Mouse (Mus musculus): ENCODE measurements at regions not wholly inside any gene's neighbourhood (a gene's known extent, or its start where the extent isn't known, plus 50 kb on each side); places are given as distances from the start of the nearest gene placed in this dataset.

GRCm38 (mm10) chr10:46321040-46321439, 743.4 kb downstream of the Hace1 start:
- DNase-seq (ENCODE audit: low spot score in 2 of 2), result no peak

- no peak for DNase-seq (ENCODE audit: low spot score in 2 of 2)
Observed at GRCm38 (mm10) chr10:46329052-46329451, 751.4 kb downstream of the Hace1 start.

GRCm38 (mm10) chr10:46331599-46332283, 754.1 kb downstream of the Hace1 start:
- no peak for DNase-seq (ENCODE audit: low spot score in 2 of 2)

GRCm38 (mm10) chr10:46333231-46333630, 755.6 kb downstream of the Hace1 start:
- DNase-seq (ENCODE audit: low spot score in 2 of 2), result no peak

- DNase-seq (ENCODE audit: low spot score in 2 of 2), result no peak
Observed at GRCm38 (mm10) chr10:46345315-46345714, 767.7 kb downstream of the Hace1 start.

GRCm38 (mm10) chr10:46349613-46350012, 772.0 kb downstream of the Hace1 start:
- DNase-seq (ENCODE audit: low spot score in 2 of 2), result no peak

GRCm38 (mm10) chr10:46350196-46350595, 772.6 kb downstream of the Hace1 start:
- no peak for DNase-seq (ENCODE audit: low spot score in 2 of 2)

GRCm38 (mm10) chr10:46356775-46357174, 779.1 kb downstream of the Hace1 start:
- DNase-seq (ENCODE audit: low spot score in 2 of 2), result no peak

- no peak for DNase-seq (ENCODE audit: low spot score in 2 of 2)
Observed at GRCm38 (mm10) chr10:46373715-46374475, 796.3 kb downstream of the Hace1 start.

GRCm38 (mm10) chr10:46374646-46375045, 797.0 kb downstream of the Hace1 start:
- no peak for DNase-seq (ENCODE audit: low spot score in 2 of 2)

GRCm38 (mm10) chr10:46397089-46397488, 819.5 kb downstream of the Hace1 start:
- no peak for DNase-seq (ENCODE audit: low spot score in 2 of 2)

GRCm38 (mm10) chr10:46403883-46404282, 826.3 kb downstream of the Hace1 start:
- DNase-seq (ENCODE audit: low spot score in 2 of 2), result no peak

Measured in heart, adult 9 months (tissue).